Mouse (Mus musculus) midbrain, embryonic 14.5 days (tissue): ENCODE measurements around the gene Tmc5. TPM values are rescaled to one million over a fixed set of nuclear protein-coding genes. Genes with fewer than 3 reads are reported as not detected.

Source experiments
- ATAC-seq: fragments of 200-750 bp; cut with Nextera tagmentation; 2 replicates; pipeline ENCODE4 v1.8.0; 2017; ENCODE audit warnings: moderate number of reproducible peaks, moderate library complexity; ENCODE audit not compliant: low FRiP score, low TSS enrichment
- DNase-seq: peaks from one replicate; pipeline ENCODE4 v3.0.0-alpha.2; 2015
- H3K27ac ChIP-seq: fragments of 300-500 bp; sonication (generic); replicated peaks from 2 replicates; pipeline ENCODE4 v1.5.1; 2014; ENCODE audit warnings: mild to moderate bottlenecking, low read depth, low read length, moderate library complexity
- H3K27me3 ChIP-seq: fragments of 300-500 bp; sonication (generic); 2 replicates; pipeline ENCODE4 v1.6.1; 2014; ENCODE audit warnings: low read length, control low read depth, mixed read lengths; ENCODE audit not compliant: control insufficient read depth, insufficient read depth
- H3K36me3 ChIP-seq: fragments of 300-500 bp; sonication (generic); 2 replicates; pipeline ENCODE4 v1.6.1; 2014; ENCODE audit warnings: low read length, control low read depth; ENCODE audit not compliant: control insufficient read depth, insufficient read depth
- H3K4me1 ChIP-seq: fragments of 300-500 bp; sonication (generic); 2 replicates; pipeline ENCODE4 v1.6.1; 2014; ENCODE audit warnings: mild to moderate bottlenecking, antibody characterized with exemption, low read length, control low read depth; ENCODE audit not compliant: control insufficient read depth, insufficient read depth
- H3K4me2 ChIP-seq: fragments of 300-500 bp; sonication (generic); 2 replicates; pipeline ENCODE4 v1.6.1; 2014; ENCODE audit warnings: mild to moderate bottlenecking, low read length, moderate library complexity
- H3K4me3 ChIP-seq: fragments of 300-500 bp; sonication (generic); replicated peaks from 2 replicates; pipeline ENCODE4 v1.5.1; 2014; ENCODE audit warnings: low read depth, low read length
- H3K9ac ChIP-seq: fragments of 300-500 bp; sonication (generic); replicated peaks from 2 replicates; pipeline ENCODE4 v1.6.1; 2014; ENCODE audit warnings: mild to moderate bottlenecking, low read length, moderate library complexity
- H3K9me3 ChIP-seq: fragments of 300-500 bp; sonication (generic); 2 replicates; pipeline ENCODE4 v1.6.1; 2016; ENCODE audit warnings: low read length, control low read depth, mixed read lengths; ENCODE audit not compliant: control insufficient read depth
- WGBS: fragments of 180-500 bp; shearing (Covaris S2); extraction: QIAGEN DNeasy Blood & Tissue Kit; methylation state at CpG from one replicate; pipeline ENCODE4 v1.1.7; 2014; 5-methylcytosine and 5-hydroxymethylcytosine counted together
- polyA plus RNA-seq: library from polyadenylated mRNA; unstranded; fragments of >200 nt; fragmentation: Nextera tagmentation; extraction: Ambion mirVana; gene quantifications from 2 replicates; pipeline ENCODE4 v1.2.1, GENCODE M21; 2014

Gene Tmc5
- polyA plus RNA-seq, 1 experiment from 2014 or later: 0.28 TPM

DNA sequence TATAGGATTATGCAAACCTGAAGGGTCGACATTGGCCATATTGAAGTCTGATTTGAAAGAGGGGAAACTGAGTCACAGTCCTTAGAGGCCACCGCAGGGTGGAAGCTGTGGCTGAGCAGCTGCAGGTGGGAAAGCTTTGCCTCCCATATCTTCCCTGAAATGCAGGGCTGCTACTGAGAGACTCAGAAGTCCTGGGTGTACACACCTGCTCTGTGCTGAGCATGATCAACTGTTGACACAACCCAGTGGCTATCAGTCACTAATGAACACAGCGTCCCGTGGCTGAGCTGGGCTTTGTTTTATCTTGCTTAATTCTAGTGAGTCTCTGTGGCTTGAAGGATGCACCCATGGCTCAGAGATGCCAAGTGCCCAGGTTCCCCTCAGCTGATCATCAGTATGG lies 53.0 kb downstream of the Tmc5 start:
- 87% methylated on average over 4 of the region's 4 CpGs for WGBS
- H3K4me3 ChIP-seq: no peak overlapping the region
- H3K4me2 ChIP-seq: no peak overlapping the region
- H3K27ac ChIP-seq: no peak overlapping the region
- H3K27me3 ChIP-seq: no peaks in the 10 kb centered on the region
- DNase-seq (no peak), ATAC-seq (no peak)
- no peaks in the 10 kb centered on the region for H3K36me3 ChIP-seq
- no peak overlapping the region for H3K9ac ChIP-seq
- H3K4me1 ChIP-seq: no peaks in the 10 kb centered on the region
- no peaks in the 10 kb centered on the region for H3K9me3 ChIP-seq

DNA sequence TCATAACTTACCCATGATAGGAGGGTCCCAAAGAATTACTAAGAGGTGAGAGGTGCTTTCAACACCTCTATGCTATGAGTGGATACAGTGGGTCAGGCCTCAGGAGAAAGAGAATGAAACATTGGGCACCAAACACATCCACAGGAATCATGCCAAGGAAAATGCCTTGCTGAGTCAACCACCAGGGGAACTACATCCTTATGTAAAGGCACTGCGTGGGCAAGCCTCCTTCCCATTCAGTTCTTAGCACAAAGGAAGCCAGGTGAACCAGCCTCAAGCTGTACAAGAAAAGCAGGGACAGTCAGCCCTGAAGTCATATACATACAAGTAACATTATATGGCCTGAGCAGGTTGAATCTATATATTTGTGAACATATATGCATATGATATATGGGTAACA lies 53.8 kb downstream of the Tmc5 start:
- ATAC-seq (no peak), DNase-seq (no peak)
- Histone ChIP-seq H3K4me2 (no peak overlapping the region), H3K27me3 (no peaks in the 10 kb centered on the region), H3K36me3 (no peaks in the 10 kb centered on the region), H3K9me3 (no peaks in the 10 kb centered on the region), H3K4me3 (no peak overlapping the region), H3K9ac (no peak overlapping the region), H3K4me1 (no peaks in the 10 kb centered on the region), H3K27ac (no peak overlapping the region)
- 90% methylated on average over 1 of the region's 1 CpGs for WGBS

DNA sequence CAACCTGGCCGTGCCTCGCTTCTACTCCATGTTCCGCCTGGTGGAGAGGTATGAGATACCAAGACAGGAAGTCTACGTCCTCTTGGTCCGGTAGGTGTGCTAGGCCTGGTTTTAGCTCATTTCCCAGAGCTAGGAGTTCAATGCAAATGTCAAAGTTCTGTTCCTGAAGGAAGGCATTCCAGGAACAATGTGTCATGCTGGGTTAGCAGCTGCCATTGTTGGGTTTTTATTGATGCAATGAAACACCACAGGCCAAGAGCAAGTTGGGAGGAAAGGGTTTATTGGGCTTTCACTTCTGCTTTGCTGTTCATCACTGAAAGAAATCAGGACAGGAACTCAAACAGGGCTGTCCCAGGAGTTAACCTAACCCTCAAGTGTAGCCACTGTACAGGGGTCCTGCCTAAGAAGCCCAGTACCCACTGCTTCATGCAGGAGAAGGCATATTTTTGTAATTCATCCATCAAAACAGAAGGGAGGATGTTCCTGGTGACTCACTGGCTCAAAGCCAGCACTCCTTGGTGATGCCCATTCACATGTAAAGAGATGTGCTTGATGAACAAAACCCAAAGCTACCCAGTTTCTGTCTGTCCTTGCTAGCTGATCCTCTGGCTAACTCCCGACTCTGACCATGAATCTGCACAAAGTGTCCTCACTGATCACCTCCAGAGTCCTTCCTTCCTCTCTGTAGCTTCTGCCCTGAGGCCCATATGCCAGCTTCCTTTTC lies 55.6 kb downstream of the Tmc5 start:
- Histone ChIP-seq H3K27me3 (no peaks in the 10 kb centered on the region), H3K4me3 (no peak overlapping the region), H3K9ac (no peak overlapping the region), H3K4me1 (no peaks in the 10 kb centered on the region), H3K9me3 (no peaks in the 10 kb centered on the region), H3K36me3 (no peaks in the 10 kb centered on the region), H3K27ac (no peak overlapping the region), H3K4me2 (no peak overlapping the region)
- 85% methylated on average over 6 of the region's 6 CpGs for WGBS
- ATAC-seq (no peak), DNase-seq (no peak)

DNA sequence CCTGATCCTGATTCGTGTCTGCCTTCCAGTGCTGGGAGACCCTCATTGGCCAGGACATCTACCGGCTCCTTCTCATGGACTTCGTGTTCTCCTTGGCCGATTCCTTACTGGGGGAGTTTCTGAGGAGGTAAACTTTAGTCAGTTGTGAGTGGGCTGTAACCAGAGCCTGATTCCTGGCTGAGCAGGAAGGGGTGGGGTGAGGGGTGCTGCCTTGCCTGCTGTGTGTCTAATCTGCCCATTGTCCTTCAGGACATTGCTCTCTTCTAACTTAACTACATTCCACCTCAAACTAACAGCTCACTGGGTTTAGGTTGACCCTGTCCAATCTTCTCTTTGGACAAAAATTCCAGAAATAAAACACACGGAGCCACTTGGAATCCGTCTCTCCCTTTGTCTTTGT lies 59.6 kb downstream of the Tmc5 start:
- Histone ChIP-seq H3K27me3 (no peaks in the 10 kb centered on the region), H3K4me2 (no peak overlapping the region), H3K4me3 (no peak overlapping the region), H3K9ac (no peak overlapping the region), H3K27ac (no peak overlapping the region), H3K4me1 (no peaks in the 10 kb centered on the region), H3K9me3 (no peaks in the 10 kb centered on the region), H3K36me3 (no peaks in the 10 kb centered on the region)
- 10% methylated on average over 6 of the region's 6 CpGs for WGBS
- DNase-seq: no peak
- no peak for ATAC-seq

DNA sequence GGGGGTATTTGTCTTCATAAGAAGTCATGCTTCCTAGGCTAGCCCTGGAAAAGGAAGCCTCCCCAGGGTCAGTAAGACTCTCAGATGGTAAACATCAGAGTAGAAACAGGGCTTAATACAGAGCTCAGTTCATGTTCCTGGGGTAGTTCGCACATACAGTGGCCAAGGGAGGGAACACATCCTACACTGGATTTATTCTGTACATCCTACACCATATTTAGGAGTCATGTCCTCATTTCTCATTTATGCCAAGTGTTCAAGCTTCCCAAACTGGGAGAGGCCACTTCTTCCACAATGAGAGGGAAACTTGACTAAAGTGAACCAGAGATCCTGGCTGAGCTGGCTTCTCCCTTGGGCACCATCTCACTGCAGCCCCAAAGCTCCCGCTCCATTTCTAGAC lies 70.7 kb downstream of the Tmc5 start:
- Histone ChIP-seq H3K4me1 (no peaks in the 10 kb centered on the region), H3K27me3 (no peaks in the 10 kb centered on the region), H3K9me3 (no peaks in the 10 kb centered on the region; the same call in 1 of the 2 replicates), H3K36me3 (no peaks in the 10 kb centered on the region), H3K4me2 (no peak overlapping the region), H3K27ac (no peak overlapping the region), H3K4me3 (no peak overlapping the region), H3K9ac (no peak overlapping the region)
- WGBS: 94% methylated on average over 2 of the region's 2 CpGs
- no peak for DNase-seq
- no peak for ATAC-seq

DNA sequence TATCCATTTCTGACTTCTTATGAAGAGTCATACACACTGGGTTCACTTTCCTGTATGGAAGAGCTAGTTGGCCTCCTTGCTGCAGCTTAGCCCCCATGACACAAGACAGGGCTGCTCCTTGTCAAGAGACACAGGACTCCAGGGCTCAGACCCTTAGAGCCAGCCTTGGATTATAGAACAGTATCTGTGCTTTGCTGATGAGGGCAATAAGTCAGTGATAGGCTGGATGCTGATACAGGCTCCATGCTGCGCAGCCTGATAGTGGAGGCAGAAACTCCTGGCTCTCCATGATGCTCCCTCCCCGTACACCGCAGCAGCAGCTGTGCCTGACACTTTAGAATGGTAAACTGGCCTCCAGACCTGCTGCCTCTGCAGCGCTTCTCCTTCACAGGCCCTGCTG lies 73.0 kb downstream of the Tmc5 start:
- Histone ChIP-seq H3K27ac (no peak overlapping the region), H3K4me1 (no peaks in the 10 kb centered on the region), H3K4me3 (no peak overlapping the region), H3K27me3 (no peaks in the 10 kb centered on the region), H3K9me3 (no peaks in the 10 kb centered on the region), H3K36me3 (no peaks in the 10 kb centered on the region), H3K9ac (no peak overlapping the region), H3K4me2 (no peak overlapping the region)
- ATAC-seq (no peak), DNase-seq (no peak)
- 75% methylated on average over 4 of the region's 4 CpGs for WGBS

DNA sequence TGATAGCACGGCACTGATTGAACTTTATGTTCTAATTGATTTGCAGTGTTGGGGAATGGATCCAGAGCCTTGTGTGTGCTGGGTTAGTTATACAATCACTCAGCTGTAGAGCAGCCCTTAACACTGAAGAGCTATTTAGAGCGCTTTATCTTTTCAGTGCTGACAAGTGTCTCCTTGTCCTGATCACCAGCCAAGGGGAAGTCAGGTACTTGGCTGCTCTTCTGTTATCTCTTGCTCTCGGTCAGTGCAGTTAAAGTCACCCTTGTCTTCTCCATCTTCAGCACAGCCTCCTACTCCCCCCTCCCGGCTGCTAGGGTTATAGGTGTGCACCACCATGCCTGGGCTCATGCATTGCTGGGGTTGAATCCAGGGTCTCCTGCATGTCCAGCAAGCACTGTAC lies 79.7 kb downstream of the Tmc5 start:
- H3K27ac ChIP-seq: no peak overlapping the region

DNA sequence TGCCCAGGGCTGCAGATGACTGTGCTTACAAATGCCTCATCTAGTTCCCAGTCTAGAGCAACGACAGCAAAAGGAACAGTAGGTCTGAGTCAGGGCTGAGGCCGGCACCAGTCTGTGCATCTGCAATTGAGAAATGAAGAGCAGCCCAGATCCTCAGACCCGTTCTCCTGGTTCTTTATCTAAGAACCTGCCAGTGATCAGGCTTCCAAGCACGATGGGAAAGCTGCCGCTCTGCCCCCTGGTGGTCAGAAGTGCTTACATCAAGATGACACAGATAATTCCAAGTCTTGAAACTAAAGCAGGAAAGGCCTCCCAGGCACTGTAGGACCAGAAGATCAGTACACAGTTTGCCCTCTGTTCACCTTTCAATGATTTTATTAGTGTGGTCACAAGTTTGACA lies 91.1 kb downstream of the Tmc5 start:
- H3K9me3 ChIP-seq: no peaks in the 10 kb centered on the region

More for the DNA sequence above, 79.7 kb downstream of the Tmc5 start:
- DNase-seq: no peak
- Histone ChIP-seq H3K4me3 (no peak overlapping the region), H3K9ac (no peak overlapping the region), H3K36me3 (no peaks in the 10 kb centered on the region), H3K4me2 (no peak overlapping the region), H3K27me3 (no peaks in the 10 kb centered on the region), H3K9me3 (no peaks in the 10 kb centered on the region), H3K4me1 (no peaks in the 10 kb centered on the region)
- no peak for ATAC-seq
- 92% methylated on average over 4 of the region's 4 CpGs for WGBS

DNA sequence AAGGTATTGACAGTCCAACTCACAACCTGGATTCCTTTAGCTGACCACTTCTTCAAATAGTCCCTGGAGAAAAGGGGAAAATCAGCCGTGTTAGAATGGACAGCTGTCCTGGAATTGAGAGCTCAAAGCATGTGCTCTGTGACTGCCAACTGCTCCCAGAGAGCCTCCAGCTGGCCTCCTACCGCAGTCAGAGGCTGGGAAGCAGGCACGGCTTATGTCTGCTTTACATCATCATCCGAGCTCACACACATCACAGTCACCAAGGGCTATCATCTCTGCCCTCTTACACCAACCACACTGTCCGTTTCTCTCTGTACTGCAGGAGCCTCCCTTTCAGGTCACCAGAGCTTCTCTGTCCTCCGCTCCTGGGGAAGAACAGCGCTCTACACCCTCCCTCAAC lies 92.0 kb downstream of the Tmc5 start:
- Histone ChIP-seq H3K4me2 (no peak overlapping the region), H3K9me3 (no peaks in the 10 kb centered on the region), H3K27me3 (no peaks in the 10 kb centered on the region), H3K27ac (no peak overlapping the region), H3K4me3 (no peak overlapping the region), H3K9ac (no peak overlapping the region), H3K4me1 (no peaks in the 10 kb centered on the region), H3K36me3 (peaks cover 66% of the 10 kb centered on the region)
- WGBS: 89% methylated on average over 7 of the region's 7 CpGs
- ATAC-seq (no peak), DNase-seq (no peak)

More for the DNA sequence above, 91.1 kb downstream of the Tmc5 start:
- no peak overlapping the region for H3K27ac ChIP-seq
- DNase-seq: peak; percentile 94
- no peak overlapping the region for H3K4me2 ChIP-seq
- H3K4me1 ChIP-seq: no peaks in the 10 kb centered on the region
- ATAC-seq: peak; percentile 53; the same call in 1 of the 2 replicates
- no peaks in the 10 kb centered on the region for H3K27me3 ChIP-seq
- H3K36me3 ChIP-seq: peaks cover 61% of the 10 kb centered on the region
- no peak overlapping the region for H3K4me3 ChIP-seq
- WGBS: 24% methylated on average over 5 of the region's 5 CpGs
- no peak overlapping the region for H3K9ac ChIP-seq
